Mouse (Mus musculus) neural tube, embryonic 14.5 days (tissue): ENCODE measurements around the gene Rasal1. TPM values are rescaled to one million over a fixed set of nuclear protein-coding genes. Genes with fewer than 3 reads are reported as not detected.

Source experiments
- ATAC-seq: fragments of 200-750 bp; cut with Nextera tagmentation; 2 replicates; pipeline ENCODE4 v1.8.0; 2017; ENCODE audit warnings: low read depth, mild to moderate bottlenecking, moderate TSS enrichment, moderate library complexity
- H3K27ac ChIP-seq: fragments of 300-500 bp; sonication (generic); 2 replicates; pipeline ENCODE4 v1.5.1; 2014; ENCODE audit warnings: low read depth, mild to moderate bottlenecking, control low read depth, low read length, moderate library complexity, mixed read lengths
- H3K27me3 ChIP-seq: fragments of 300-500 bp; sonication (generic); 2 replicates; pipeline ENCODE4 v1.6.1; 2014; ENCODE audit warnings: low read length; ENCODE audit not compliant: control insufficient read depth, insufficient read depth
- H3K36me3 ChIP-seq: fragments of 300-500 bp; sonication (generic); 2 replicates; pipeline ENCODE4 v1.6.1; 2014; ENCODE audit warnings: low read length, mixed read lengths; ENCODE audit not compliant: control insufficient read depth, insufficient read depth
- H3K4me1 ChIP-seq: fragments of 300-500 bp; sonication (generic); 2 replicates; pipeline ENCODE4 v1.6.1; 2014; ENCODE audit warnings: low read length; ENCODE audit not compliant: control insufficient read depth, insufficient read depth
- H3K4me2 ChIP-seq: fragments of 300-500 bp; sonication (generic); 2 replicates; pipeline ENCODE4 v1.6.1; 2014; ENCODE audit warnings: mild to moderate bottlenecking, low read depth, low read length, control low read depth
- H3K4me3 ChIP-seq: fragments of 300-500 bp; sonication (generic); 2 replicates; pipeline ENCODE4 v1.5.1; 2014; ENCODE audit warnings: low read depth, low read length, control low read depth, mixed read lengths
- H3K9ac ChIP-seq: fragments of 300-500 bp; sonication (generic); replicated peaks from 2 replicates; pipeline ENCODE4 v1.6.1; 2014; ENCODE audit warnings: low read depth, mild to moderate bottlenecking, control low read depth, low read length, mixed read lengths
- H3K9me3 ChIP-seq: fragments of 300-500 bp; sonication (generic); 2 replicates; pipeline ENCODE4 v1.6.1; 2016; ENCODE audit warnings: low read length; ENCODE audit not compliant: control insufficient read depth
- WGBS: fragments of 180-500 bp; shearing (Covaris S2); extraction: QIAGEN DNeasy Blood & Tissue Kit; methylation state at CpG from one replicate; pipeline ENCODE4 v1.1.7; 2014; 5-methylcytosine and 5-hydroxymethylcytosine counted together
- polyA plus RNA-seq: library from polyadenylated mRNA; unstranded; fragments of >200 nt; fragmentation: Nextera tagmentation; extraction: Ambion mirVana; gene quantifications from 2 replicates; pipeline ENCODE4 v1.2.1, GENCODE M21; 2014

The Rasal1 gene
- polyA plus RNA-seq, 1 experiment from 2014 or later = 0.33 TPM

- H3K9me3 ChIP-seq = no peaks in the 10 kb centered on the region
- H3K27me3 ChIP-seq = no peaks in the 10 kb centered on the region; the same call in 1 of the 2 replicates
- ATAC-seq = peak; percentile 89
- H3K36me3 ChIP-seq = 0 out of 2 replicates have a peak, but pooled peaks cover 3% of the 10 kb centered on the region
- H3K9ac ChIP-seq = peak overlapping the region; percentile 54
- H3K27ac ChIP-seq = peak overlapping the region; percentile 86
- 0 out of 2 replicates have a peak overlapping the region, but pooled peaks have one; percentile 16 for H3K4me3 ChIP-seq
- H3K4me1 ChIP-seq = peaks cover 15% of the 10 kb centered on the region
- peak overlapping the region; percentile 44 for H3K4me2 ChIP-seq
- WGBS = under 1% methylated on average over 24 of the region's 24 CpGs
Measured at GRCm38 (mm10) chr5:120679676-120680555, 31.3 kb downstream of the Rasal1 start.

DNA sequence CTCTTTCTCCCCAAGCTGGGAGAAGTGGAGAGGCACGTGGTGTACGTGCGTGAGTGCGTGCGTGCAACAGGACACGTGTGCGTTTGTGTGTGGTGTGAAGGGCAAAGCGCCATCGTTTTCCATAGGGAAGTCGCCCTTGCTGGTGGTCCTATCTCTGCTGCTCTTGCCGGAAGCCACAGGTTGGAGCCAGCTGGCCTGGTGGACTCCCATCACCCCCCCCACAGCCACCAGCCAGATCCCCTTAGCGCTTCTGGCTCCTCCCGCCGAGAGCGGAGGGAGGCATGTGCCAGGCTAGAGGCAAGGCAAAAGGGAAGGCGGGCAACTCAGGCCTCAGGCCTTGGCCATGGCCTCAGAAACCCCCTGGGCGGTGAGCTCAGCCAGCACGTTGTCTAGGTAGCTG is 32.3 kb downstream of the Rasal1 start:
- ATAC-seq = no peak
- Histone ChIP-seq H3K4me2 (no peak overlapping the region), H3K9ac (no peak overlapping the region), H3K4me1 (peaks cover 15% of the 10 kb centered on the region), H3K9me3 (no peaks in the 10 kb centered on the region), H3K27ac (peak overlapping the region; percentile 86; the same call in 1 of the 2 replicates), H3K36me3 (0 out of 2 replicates have a peak, but pooled peaks cover 3% of the 10 kb centered on the region), H3K27me3 (no peaks in the 10 kb centered on the region; the same call in 1 of the 2 replicates), H3K4me3 (no peak overlapping the region)
- 85% methylated on average over 18 of the region's 18 CpGs for WGBS

DNA sequence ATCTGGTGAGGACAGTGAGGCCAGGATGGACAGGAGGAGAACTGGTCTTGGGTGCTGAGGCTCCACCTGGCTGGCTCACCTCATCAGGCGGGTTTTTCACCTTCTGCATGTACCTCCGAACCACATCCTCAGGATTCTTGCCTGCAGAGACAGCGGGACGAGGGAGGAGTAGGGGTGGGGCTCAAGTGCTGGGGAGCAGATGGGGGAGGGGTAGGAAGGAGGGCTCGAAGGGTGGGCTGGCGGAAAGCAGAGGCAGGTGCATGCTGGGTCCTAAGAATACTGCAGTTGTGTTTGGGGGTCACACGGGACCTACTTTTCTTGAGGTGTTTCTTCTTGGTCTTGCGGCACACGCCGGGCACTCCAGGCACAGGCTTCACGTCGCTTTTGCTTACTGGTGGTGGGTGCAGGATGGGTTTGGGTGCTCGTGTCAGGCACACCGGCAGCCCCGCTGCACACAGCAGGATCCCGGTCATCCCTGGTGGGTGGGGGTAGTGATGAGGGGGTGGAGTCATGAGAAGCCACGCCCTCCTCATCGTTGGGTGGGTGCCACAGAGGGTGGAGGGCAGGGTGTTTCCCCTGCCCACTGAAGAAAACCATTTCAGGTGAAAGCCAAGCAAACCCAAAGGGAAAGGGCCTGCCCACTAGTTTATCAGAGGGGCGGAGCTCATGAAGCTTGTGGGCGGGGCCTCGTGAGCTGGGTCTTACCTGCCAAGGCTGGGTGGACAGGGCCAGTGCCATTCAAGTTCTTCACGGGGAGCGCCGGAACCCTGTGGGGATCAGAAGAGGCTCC is 34.6 kb downstream of the Rasal1 start:
- Histone ChIP-seq H3K9me3 (no peaks in the 10 kb centered on the region), H3K27me3 (no peaks in the 10 kb centered on the region; the same call in 1 of the 2 replicates), H3K4me3 (no peak overlapping the region), H3K36me3 (0 out of 2 replicates have a peak, but pooled peaks cover 3% of the 10 kb centered on the region), H3K4me1 (peaks cover 15% of the 10 kb centered on the region), H3K9ac (no peak overlapping the region), H3K27ac (no peak overlapping the region), H3K4me2 (no peak overlapping the region)
- WGBS = 12% methylated on average over 24 of the region's 24 CpGs
- no peak for ATAC-seq

DNA sequence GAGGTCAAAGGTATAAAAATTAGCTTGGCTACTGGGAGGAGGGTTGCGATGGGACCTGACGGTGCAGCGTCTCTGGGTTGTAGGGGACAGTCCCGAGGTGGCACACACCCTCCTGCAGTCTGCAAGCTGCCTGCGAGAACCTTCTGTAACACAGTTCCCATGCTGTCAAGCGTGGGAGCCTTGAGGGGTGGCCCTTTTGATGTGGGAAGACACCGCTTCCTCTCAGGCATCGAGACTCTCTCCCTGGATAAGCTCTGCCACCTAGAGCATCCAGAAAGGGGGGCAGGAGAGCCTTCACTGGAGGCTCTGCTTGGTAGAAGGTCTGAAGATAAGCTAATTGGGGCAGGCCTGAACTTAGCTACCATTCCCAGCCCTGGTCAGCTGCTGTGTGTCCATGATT is 37.1 kb downstream of the Rasal1 start:
- H3K36me3 ChIP-seq = 0 out of 2 replicates have a peak, but pooled peaks cover 8% of the 10 kb centered on the region
- H3K9me3 ChIP-seq = no peaks in the 10 kb centered on the region
- H3K4me1 ChIP-seq = 0 out of 2 replicates have a peak, but pooled peaks cover 3% of the 10 kb centered on the region
- no peak overlapping the region for H3K27ac ChIP-seq
- H3K9ac ChIP-seq = no peak overlapping the region
- H3K4me2 ChIP-seq = no peak overlapping the region
- ATAC-seq = no peak
- 83% methylated on average over 8 of the region's 8 CpGs for WGBS
- H3K27me3 ChIP-seq = no peaks in the 10 kb centered on the region; the same call in 1 of the 2 replicates
- no peak overlapping the region for H3K4me3 ChIP-seq

- H3K27ac ChIP-seq = no peak overlapping the region
- H3K9ac ChIP-seq = no peak overlapping the region
- WGBS = 86% methylated on average over 6 of the region's 6 CpGs
- 0 out of 2 replicates have a peak, but pooled peaks cover 3% of the 10 kb centered on the region for H3K4me1 ChIP-seq
- no peaks in the 10 kb centered on the region; the same call in 1 of the 2 replicates for H3K27me3 ChIP-seq
- H3K4me3 ChIP-seq = no peak overlapping the region
- no peak for ATAC-seq
- no peaks in the 10 kb centered on the region for H3K9me3 ChIP-seq
- H3K4me2 ChIP-seq = no peak overlapping the region
- H3K36me3 ChIP-seq = peaks cover 12% of the 10 kb centered on the region; the same call in 1 of the 2 replicates
Measured at GRCm38 (mm10) chr5:120686749-120687483, 38.3 kb downstream of the Rasal1 start.

DNA sequence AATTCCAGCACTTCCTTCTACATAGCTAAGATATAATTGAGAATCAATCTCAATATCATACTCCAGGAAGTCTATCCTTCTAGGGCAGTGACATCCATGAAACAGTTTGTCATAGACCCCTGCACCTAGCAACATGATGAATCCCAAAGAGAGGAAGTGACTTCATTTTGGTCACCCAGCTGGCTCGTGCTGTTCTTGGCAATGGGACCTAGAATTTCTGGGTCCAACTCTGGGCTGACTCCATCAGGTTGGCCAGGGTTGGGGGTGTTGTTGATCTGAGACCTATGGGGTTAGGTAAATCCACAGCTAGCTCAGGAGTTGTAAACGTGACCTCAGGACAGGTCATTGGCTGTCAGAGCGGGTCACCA is 38.9 kb downstream of the Rasal1 start:
- ATAC-seq = no peak
- Histone ChIP-seq H3K27me3 (no peaks in the 10 kb centered on the region; the same call in 1 of the 2 replicates), H3K4me1 (0 out of 2 replicates have a peak, but pooled peaks cover under 1% of the 10 kb centered on the region), H3K4me2 (no peak overlapping the region), H3K27ac (no peak overlapping the region), H3K9me3 (no peaks in the 10 kb centered on the region), H3K4me3 (no peak overlapping the region), H3K36me3 (peaks cover 12% of the 10 kb centered on the region; the same call in 1 of the 2 replicates), H3K9ac (no peak overlapping the region)
- WGBS = 95% methylated on average over 3 of the region's 3 CpGs

- Histone ChIP-seq H3K4me3 (no peak overlapping the region), H3K9me3 (no peaks in the 10 kb centered on the region), H3K4me1 (no peaks in the 10 kb centered on the region), H3K4me2 (no peak overlapping the region), H3K27me3 (peaks cover under 1% of the 10 kb centered on the region; the same call in 1 of the 2 replicates), H3K36me3 (peaks cover 14% of the 10 kb centered on the region; the same call in 1 of the 2 replicates), H3K27ac (no peak overlapping the region), H3K9ac (no peak overlapping the region)
- WGBS = 93% methylated on average over 5 of the region's 5 CpGs
- no peak for ATAC-seq
Measured at GRCm38 (mm10) chr5:120687897-120688296, 39.3 kb downstream of the Rasal1 start.

GRCm38 (mm10) chr5:120688434-120688833 is 39.8 kb downstream of the Rasal1 start:
- no peak overlapping the region for H3K4me3 ChIP-seq
- H3K27ac ChIP-seq = no peak overlapping the region
- H3K27me3 ChIP-seq = peaks cover 4% of the 10 kb centered on the region; the same call in 1 of the 2 replicates
- no peak for ATAC-seq
- WGBS = 42% methylated on average over 4 of the region's 4 CpGs
- H3K36me3 ChIP-seq = peaks cover 18% of the 10 kb centered on the region; the same call in 1 of the 2 replicates
- no peaks in the 10 kb centered on the region for H3K9me3 ChIP-seq
- no peaks in the 10 kb centered on the region for H3K4me1 ChIP-seq
- no peak overlapping the region for H3K4me2 ChIP-seq
- H3K9ac ChIP-seq = no peak overlapping the region
